Mouse (Mus musculus): ENCODE measurements around the gene Immp1l.

DNA sequence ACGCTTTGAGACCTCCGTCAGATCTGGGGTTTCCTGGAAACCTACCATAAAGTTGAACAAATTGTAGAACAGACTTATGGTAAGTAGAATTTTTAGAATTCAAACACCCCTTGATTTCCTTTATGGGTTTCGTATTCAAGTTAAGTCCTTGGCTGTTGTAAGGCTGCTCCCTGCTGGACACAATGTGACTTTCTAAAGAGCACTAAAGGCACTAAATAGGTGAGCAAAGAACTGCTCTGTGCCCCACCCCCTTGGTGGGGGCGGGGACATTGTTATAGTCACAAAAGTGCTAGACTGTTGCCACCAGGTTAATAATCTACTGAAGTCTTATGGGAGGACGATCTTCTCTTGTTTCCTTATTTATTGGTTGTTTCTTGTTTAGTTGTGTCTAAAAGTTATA is 3.9 kb downstream of the Immp1l start:
- TF ChIP-seq CTCF (IDR thresholded peaks at IDR 0.05; ENCODE audit: low read depth) (peak; percentile 42), EP300 (IDR thresholded peaks at IDR 0.05; ENCODE audit: low read depth) (no peak)
